Mouse (Mus musculus) liver, embryonic 16.5 days (tissue): Measurements from ENCODE around the gene Copg1. TPM values are rescaled to one million over a fixed set of nuclear protein-coding genes. Genes with fewer than 3 reads are reported as not detected.

Source experiments
- ATAC-seq: fragments of 200-750 bp; cut with Nextera tagmentation; 2 replicates; pipeline ENCODE4 v1.8.0; 2017; ENCODE audit warnings: low read depth, mild to moderate bottlenecking, moderate number of reproducible peaks, moderate library complexity
- H3K27ac ChIP-seq: fragments of 300-500 bp; sonication (generic); 2 replicates; pipeline ENCODE4 v1.5.1; 2014; ENCODE audit warnings: mild to moderate bottlenecking, low read length
- H3K27me3 ChIP-seq: fragments of 300-500 bp; sonication (generic); 2 replicates; pipeline ENCODE4 v1.6.1; 2014; ENCODE audit warnings: low read depth, low read length, mixed read lengths; ENCODE audit not compliant: control insufficient read depth, insufficient read depth
- H3K36me3 ChIP-seq: fragments of 300-500 bp; sonication (generic); 2 replicates; pipeline ENCODE4 v1.6.1; 2014; ENCODE audit warnings: mild to moderate bottlenecking; ENCODE audit not compliant: control insufficient read depth, insufficient read depth
- H3K4me1 ChIP-seq: fragments of 300-500 bp; sonication (generic); 2 replicates; pipeline ENCODE4 v1.6.1; 2014; ENCODE audit warnings: low read depth, low read length, mixed read lengths; ENCODE audit not compliant: control insufficient read depth
- H3K4me2 ChIP-seq: fragments of 300-500 bp; sonication (generic); 2 replicates; pipeline ENCODE4 v1.6.1; 2014; ENCODE audit warnings: low read depth, low read length, mixed read lengths
- H3K4me3 ChIP-seq: fragments of 300-500 bp; sonication (generic); 2 replicates; pipeline ENCODE4 v1.5.1; 2014; ENCODE audit warnings: low read depth, mild to moderate bottlenecking, low read length
- H3K9ac ChIP-seq: fragments of 300-500 bp; sonication (generic); 2 replicates; pipeline ENCODE4 v1.6.1; 2014; ENCODE audit warnings: low read depth, low read length
- H3K9me3 ChIP-seq: fragments of 300-500 bp; sonication (generic); replicated peaks from 2 replicates; pipeline ENCODE4 v1.6.1; 2016; ENCODE audit warnings: low read length; ENCODE audit not compliant: control insufficient read depth
- WGBS: fragments of 180-500 bp; shearing (Covaris S2); extraction: QIAGEN DNeasy Blood & Tissue Kit; methylation state at CpG from one replicate; pipeline ENCODE4 v1.1.7; 2014; ENCODE audit not compliant: insufficient replicate concordance; 5-methylcytosine and 5-hydroxymethylcytosine counted together
- polyA plus RNA-seq: library from polyadenylated mRNA; unstranded; fragments of >200 nt; fragmentation: Nextera tagmentation; extraction: Ambion mirVana; gene quantifications from 2 replicates; pipeline ENCODE4 v1.2.1, GENCODE M21; 2015

Copg1 gene
- polyA plus RNA-seq, 1 experiment from 2014 or later: 59.3 TPM

DNA sequence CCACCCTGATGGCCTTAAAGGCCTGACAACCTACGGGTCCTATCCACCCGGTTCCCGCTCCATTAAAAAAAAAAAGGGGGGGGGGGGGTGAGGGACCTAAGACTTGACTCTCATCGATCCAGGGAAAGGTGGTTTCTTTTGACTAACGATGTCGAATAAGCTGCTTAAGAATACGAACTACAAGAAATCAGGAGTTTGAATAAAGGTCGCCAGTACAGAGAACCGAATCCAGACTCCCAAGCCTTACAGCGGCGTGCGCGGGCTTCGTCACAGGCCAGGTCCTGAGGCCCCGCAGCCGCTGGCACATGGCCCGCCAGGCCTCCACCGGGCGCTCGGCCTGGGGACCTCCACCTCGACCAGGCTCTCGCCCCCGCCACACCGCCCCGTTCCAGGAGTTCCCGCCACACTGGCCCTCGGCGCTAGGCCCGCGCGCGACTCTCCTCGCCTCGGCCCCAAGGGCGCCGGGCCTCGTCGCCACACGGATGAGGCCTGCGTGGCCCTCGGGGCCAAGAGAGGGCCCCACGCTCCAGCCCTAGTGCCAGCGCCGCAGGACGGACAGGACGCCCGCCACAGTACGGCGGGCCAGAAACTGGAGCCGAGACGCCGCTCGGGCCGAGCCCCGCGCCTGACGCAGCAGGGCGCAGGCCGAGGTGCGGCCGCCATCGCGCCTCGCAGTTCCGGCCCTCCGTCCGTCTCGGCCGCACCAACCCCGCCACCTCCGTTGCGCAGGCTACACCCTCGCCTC is 37.3 kb upstream of the Copg1 start:
- peaks cover 35% of the 10 kb centered on the region for H3K4me1 ChIP-seq
- H3K27me3 ChIP-seq: no peaks in the 10 kb centered on the region
- peak overlapping the region; percentile 94 for H3K27ac ChIP-seq
- H3K4me3 ChIP-seq: peak overlapping the region; percentile 100
- WGBS: under 1% methylated on average over 72 of the region's 73 CpGs
- peak overlapping the region; percentile 86 for H3K4me2 ChIP-seq
- H3K9ac ChIP-seq: peak overlapping the region; percentile 100
- no peaks in the 10 kb centered on the region for H3K9me3 ChIP-seq
- ATAC-seq: peak; percentile 63
- H3K36me3 ChIP-seq: peaks cover 23% of the 10 kb centered on the region

DNA sequence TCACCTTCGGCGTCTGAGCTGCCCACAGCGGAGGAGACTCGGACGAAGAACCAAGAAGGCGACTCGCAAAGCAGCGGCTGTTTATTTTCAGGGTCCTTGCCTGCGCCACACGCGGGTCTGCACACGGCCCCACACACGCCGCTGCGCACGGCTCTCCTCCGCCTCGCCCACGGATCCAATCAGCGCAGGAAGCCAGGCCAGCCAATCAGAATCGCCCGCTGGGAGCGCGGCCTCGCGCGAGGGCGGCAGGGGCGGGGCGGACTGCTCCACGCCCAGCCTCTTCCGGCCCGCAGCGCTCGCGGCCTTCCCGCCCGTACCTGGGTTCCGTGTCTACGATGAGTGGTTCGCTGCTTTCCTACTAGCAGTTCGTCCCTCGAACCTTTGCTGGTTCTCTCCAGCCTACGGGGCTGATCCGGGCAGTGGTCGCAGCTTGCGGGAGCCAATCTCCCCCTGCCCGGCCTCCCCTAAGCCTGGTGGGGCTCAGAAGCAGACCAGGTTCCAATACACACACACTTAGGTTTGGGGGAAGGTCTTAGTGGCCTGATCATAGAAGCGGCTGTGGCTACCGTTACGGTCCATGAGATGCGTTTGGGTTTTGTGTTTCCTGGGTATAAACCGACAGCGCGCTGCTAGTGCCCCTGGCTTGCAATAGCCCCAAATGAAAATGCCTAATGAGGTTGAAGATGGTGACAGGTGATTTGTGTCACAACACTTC is 36.6 kb upstream of the Copg1 start, which contains the start of gene Cnbp:
TSS of gene Cnbp (minus strand) at position 207 of the 715 bp plus-strand sequence.
- Histone ChIP-seq H3K4me1 (peaks cover 35% of the 10 kb centered on the region), H3K4me3 (peak within 1 kb of the TSS; percentile 100), H3K9me3 (no peaks in the 10 kb centered on the region), H3K36me3 (peaks cover 17% of the 10 kb centered on the region; the same call in 1 of the 2 replicates), H3K9ac (peak within 1 kb of the TSS; percentile 100), H3K27me3 (no peaks in the 10 kb centered on the region), H3K4me2 (peak within 1 kb of the TSS; percentile 95), H3K27ac (peak within 1 kb of the TSS; percentile 94)
- WGBS: under 1% methylated on average over 55 of the region's 55 CpGs
- peak; percentile 97 for ATAC-seq

DNA sequence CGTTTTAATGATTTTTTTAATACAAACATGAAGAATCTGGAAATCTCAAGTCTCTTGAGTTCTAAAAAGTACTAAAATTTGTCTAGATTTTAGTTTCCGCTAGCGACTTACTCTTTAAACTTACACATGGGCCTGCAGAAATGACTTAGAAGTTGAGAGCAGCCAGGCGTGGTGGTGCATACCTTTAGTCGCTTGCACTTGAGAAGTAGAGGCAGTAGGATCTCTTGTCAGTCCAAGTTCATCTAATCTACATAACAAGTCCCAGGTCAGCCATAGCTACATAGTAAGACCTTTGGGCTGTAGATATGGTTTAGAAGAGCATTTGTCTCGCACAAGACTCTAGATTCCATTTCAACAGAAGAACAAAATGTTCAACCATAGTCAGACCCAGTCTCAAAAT is 35.7 kb upstream of the Copg1 start:
- H3K4me1 ChIP-seq: peaks cover 33% of the 10 kb centered on the region
- no peak overlapping the region for H3K9ac ChIP-seq
- WGBS: 70% methylated on average over 6 of the region's 6 CpGs
- peaks cover 11% of the 10 kb centered on the region; the same call in 1 of the 2 replicates for H3K36me3 ChIP-seq
- no peak for ATAC-seq
- no peak overlapping the region for H3K27ac ChIP-seq
- H3K9me3 ChIP-seq: no peaks in the 10 kb centered on the region
- no peak overlapping the region for H3K4me3 ChIP-seq
- H3K4me2 ChIP-seq: peak overlapping the region; percentile 95; the same call in 1 of the 2 replicates
- no peaks in the 10 kb centered on the region for H3K27me3 ChIP-seq

DNA sequence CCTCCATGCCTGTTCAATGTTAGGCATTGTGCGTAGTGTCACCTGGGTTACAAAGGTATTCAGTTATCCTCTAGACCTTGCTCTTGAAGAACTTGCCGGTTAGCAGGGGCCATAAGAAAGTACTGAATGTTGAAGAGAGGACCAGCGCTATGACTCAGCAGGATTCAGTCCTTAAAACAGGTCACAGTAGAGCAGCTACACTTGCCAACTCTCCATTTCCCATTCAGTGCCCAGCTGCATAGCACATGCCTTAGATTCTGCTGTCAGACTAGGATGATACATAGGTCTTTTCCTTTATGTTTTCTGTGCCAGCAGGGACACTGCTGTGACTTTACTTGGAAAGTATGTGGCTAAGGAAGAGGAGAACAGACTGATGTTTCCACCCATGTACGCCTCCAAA is 34.2 kb upstream of the Copg1 start:
- 0 out of 2 replicates have a peak, but pooled peaks cover 2% of the 10 kb centered on the region for H3K36me3 ChIP-seq
- no peak overlapping the region for H3K4me2 ChIP-seq

DNA sequence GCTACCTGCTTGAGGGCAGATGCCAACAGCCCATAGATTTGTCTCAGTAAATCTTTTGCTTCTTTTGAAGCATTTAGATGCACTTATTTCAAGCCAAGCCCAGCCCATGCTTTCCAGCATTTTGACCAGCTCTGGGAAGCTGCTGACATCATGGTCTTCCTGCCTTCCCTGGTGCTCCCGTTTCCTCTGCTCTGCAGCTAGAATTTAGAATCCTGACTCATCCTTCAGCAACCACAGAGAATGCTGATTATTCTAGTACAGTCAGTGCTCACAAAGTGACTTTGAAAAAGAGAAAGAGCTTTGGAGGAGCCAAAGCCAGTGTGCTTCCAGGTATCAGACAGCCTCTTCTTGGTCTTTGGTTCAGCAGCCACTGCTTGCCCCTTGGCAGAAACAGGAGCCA is 30.5 kb upstream of the Copg1 start:
- Histone ChIP-seq H3K9me3 (no peaks in the 10 kb centered on the region), H3K4me3 (no peak overlapping the region), H3K4me2 (no peak overlapping the region), H3K27me3 (no peaks in the 10 kb centered on the region), H3K36me3 (no peaks in the 10 kb centered on the region), H3K4me1 (peaks cover 10% of the 10 kb centered on the region), H3K27ac (no peak overlapping the region), H3K9ac (no peak overlapping the region)
- WGBS: 33% methylated on average over 1 of the region's 1 CpGs
- no peak for ATAC-seq

More for the DNA sequence above, 34.2 kb upstream of the Copg1 start:
- Histone ChIP-seq H3K9ac (no peak overlapping the region), H3K4me3 (no peak overlapping the region), H3K9me3 (no peaks in the 10 kb centered on the region), H3K27me3 (no peaks in the 10 kb centered on the region), H3K27ac (no peak overlapping the region), H3K4me1 (peaks cover 21% of the 10 kb centered on the region)
- 75% methylated on average over 4 of the region's 4 CpGs for WGBS
- ATAC-seq: no peak

DNA sequence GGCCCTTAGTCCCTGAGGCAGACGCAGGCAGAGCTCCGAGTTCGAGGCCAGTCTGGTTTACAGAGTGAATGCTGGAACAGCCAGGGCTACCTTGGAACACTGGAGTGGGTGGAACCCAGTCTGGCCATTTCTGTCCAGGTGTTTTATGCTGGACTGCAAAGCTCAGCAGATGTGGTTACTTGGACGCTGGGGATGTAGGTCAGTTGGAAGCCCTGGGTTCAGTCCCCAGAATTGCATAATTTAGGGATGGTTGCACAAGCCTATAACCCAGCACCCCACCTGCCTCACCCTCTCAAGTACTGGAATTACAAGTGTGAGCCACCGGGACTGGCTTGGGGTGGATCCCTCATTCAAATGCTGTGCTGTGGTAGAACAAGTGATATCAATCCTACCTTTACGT is 21.4 kb upstream of the Copg1 start:
- Histone ChIP-seq H3K4me2 (no peak overlapping the region), H3K27me3 (no peaks in the 10 kb centered on the region), H3K9me3 (no peaks in the 10 kb centered on the region), H3K9ac (no peak overlapping the region), H3K36me3 (no peaks in the 10 kb centered on the region), H3K4me1 (peaks cover 38% of the 10 kb centered on the region), H3K4me3 (no peak overlapping the region), H3K27ac (peak overlapping the region; percentile 3; the same call in 1 of the 2 replicates)
- 71% methylated on average over 6 of the region's 6 CpGs for WGBS
- peak; percentile 49; the same call in 1 of the 2 replicates for ATAC-seq

DNA sequence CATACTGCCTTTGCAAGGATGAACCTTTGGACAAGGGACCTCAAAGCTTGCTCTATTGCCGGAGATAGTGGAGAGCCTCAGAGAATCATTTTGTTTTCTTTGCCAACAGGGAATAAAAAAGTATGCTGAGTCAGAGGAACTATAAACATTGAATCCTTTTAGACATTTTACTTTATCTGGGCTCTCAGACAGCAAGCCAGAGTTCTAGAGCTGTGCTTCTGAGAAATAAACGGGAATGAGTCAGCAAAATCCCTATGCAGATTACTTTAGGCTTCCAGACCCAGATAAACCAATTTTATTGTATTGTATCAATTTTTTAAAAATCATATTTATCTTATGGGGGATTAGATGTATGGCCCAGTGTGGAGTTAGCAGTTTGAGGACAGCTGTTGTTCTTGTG is 20.4 kb upstream of the Copg1 start:
- ATAC-seq: peak; percentile 20; the same call in 1 of the 2 replicates
- Histone ChIP-seq H3K9ac (no peak overlapping the region), H3K4me1 (peaks cover 38% of the 10 kb centered on the region), H3K27ac (peak overlapping the region; percentile 61), H3K36me3 (no peaks in the 10 kb centered on the region), H3K27me3 (no peaks in the 10 kb centered on the region), H3K9me3 (no peaks in the 10 kb centered on the region), H3K4me3 (no peak overlapping the region), H3K4me2 (no peak overlapping the region)
- 19% methylated on average over 2 of the region's 2 CpGs for WGBS

DNA sequence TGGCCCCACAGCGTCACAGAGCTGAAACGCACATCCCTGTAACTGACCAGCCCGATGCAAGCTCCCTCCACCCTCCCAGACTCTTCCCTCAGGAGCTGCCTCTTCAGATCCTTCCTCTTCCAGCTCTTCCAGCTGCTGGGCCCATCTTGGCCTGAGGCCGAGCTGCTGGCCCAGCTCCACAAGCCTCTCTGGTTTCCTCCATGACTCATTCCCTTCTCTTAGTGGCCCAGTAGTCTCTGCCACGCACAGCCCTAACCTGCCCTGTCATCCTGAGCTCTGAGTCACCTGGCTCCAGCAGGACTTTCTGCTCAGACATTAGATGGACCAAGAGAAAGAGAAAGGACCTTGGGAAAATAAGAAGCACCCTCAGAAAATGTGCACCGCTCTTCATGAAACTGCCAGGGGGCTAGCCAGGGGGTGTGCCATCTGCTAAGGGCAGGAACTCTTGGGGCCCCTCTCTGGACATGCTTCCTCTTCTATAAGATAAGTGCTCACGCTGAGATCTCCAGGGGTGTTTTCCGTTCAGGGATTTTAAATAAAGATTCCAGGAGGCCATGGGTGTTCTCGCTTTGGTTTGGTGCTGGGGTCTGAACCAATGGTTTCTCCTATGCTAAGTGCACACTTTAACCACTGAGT is 18.6 kb upstream of the Copg1 start:
- WGBS: 41% methylated on average over 9 of the region's 9 CpGs
- H3K4me1 ChIP-seq: peaks cover 38% of the 10 kb centered on the region

More for the DNA sequence above, 18.6 kb upstream of the Copg1 start:
- H3K9me3 ChIP-seq: no peaks in the 10 kb centered on the region
- no peak overlapping the region for H3K4me2 ChIP-seq
- peak; percentile 37; the same call in 1 of the 2 replicates for ATAC-seq
- no peak overlapping the region for H3K4me3 ChIP-seq
- no peaks in the 10 kb centered on the region for H3K36me3 ChIP-seq
- no peak overlapping the region for H3K9ac ChIP-seq
- no peaks in the 10 kb centered on the region for H3K27me3 ChIP-seq
- H3K27ac ChIP-seq: peak overlapping the region; percentile 24; the same call in 1 of the 2 replicates
